Mouse (Mus musculus) heart, adult 9 months (tissue): ENCODE results near the gene Fbxw2.
"Not testable (repeated sequence)": the region's sequence is repeated elsewhere in the genome, so short reads cannot be mapped to it uniquely, and the experiment has no call there.

ENCODE experiments used
- DNase-seq, 2 experiments: peaks; one replicate each; pipeline ENCODE4 v3.0.0; 2022; ENCODE audit warnings: low spot score in 2 of 2

Gene Fbxw2

DNA sequence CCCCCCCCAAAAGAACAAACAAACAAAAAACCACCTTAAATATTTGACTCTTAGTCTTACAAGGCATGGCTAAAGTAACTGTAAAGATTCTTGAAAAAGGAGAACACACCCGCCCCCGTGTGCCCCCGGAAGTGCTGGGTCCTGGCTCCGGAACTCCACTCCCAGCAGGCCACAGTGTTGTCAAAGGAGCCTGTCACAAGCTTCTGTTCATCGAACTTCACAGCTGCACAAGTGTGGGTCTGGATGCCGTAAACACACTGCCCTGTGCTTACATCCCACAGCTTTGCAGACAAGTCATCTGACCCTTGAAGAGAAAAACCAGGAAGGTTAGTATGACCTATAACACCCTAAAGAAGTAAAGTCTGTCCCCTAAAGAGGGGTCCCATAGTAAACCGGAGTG, 13.4 kb downstream of the Fbxw2 start:
- DNase-seq, result no peak

DNA sequence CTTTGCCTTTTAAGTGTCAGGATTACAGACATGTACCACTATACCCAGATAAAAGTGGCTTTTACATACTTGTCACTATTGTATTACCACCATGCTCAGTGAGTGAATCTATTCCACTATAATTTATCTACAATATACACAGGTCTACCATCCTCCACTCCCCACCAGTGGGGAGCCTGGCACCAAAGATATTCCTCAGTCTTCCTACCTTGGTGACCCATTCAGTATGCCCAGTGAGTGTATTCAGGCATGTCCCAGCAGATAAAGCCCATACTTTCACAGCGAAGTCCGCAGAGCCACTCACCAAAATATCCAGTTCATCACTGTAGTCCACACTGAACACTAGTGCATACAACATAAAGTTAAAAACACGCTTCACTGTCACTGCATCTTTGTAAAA, 15.3 kb downstream of the Fbxw2 start:
- DNase-seq, result no peak

GRCm38 (mm10) chr2:34809568-34809967, 16.5 kb downstream of the Fbxw2 start:
- DNase-seq, result no peak

DNA sequence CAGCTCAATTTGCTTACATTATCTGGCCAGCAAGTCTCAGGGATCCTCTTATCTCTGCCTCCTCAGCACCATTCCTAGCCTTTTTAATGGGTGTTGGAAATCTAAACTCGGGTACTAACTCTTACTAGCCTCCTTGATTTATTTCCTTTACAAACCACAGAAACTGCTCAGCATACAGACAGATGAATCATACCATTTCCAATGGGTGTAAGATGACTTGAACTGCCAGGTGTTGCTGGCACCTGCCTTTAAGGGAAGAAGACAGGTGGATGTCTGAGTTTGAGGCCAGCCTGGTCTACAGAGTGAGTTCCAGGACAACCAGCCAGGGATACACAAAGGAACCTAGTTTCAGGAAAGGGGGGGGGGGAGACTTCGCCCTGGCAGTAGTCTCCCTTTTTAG, 18.1 kb downstream of the Fbxw2 start:
- no peak for DNase-seq

GRCm38 (mm10) chr2:34805364-34805950, 20.7 kb downstream of the Fbxw2 start:
- no peak for DNase-seq

GRCm38 (mm10) chr2:34804815-34805214, 21.3 kb downstream of the Fbxw2 start:
- peak in 1 of 2 experiments; percentile 22 for DNase-seq

- DNase-seq, result no peak
These were observed 21.9 kb downstream of the Fbxw2 start for GRCm38 (mm10) chr2:34804172-34804571.

DNA sequence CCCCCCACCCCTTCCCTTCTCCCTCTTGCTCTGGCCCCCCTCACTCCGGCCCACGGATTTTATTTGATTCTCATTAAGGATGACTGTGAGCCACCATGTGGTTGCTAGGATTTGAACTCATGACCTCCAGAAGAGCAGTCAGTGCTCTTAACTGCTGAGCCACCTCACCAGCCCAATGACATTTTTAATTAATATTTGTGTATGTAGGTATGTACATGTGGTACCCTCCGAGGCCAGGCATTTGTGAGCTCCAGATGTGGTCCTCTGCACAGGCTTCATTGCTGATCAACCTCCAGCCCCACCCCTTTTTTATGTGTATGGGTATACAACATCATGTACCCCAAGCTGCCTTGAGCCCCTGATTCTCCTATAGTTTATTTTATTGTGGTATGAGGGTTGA, 22.4 kb downstream of the Fbxw2 start:
- DNase-seq, result no peak

DNA sequence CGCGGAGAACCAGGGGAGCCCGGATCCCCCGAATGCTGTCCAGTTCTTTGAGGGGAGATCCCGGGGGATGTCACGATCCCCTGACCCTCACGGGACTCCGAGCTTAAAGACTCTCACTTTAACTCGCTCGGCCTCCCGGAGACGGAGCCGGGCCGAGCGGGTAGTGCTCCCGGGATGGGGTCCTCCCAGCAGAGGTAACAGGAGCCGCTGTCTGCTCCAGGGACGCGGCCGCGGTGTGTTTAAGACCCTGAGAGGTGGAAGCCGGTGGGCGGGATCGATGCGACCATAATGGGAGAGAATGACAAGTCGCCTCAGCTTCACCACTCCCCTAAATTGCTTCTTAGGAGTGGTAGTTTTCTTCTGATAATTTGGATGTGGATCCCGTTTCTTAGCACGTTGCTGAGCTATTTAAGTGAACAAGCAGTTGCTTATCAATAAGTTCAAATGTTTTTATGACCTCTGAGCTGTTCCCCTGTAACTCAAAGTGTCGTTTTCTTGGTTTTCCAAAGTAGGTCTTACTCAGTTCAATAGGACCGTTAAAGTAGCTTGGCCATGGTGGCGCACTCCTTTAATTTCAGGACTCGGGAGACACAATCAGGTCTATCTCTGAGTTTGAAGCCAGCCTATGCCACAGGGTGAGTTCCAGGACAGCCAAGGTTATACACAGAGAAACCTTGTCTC, 23.4 kb downstream of the Fbxw2 start:
- DNase-seq, result peak in 1 of 2 experiments; percentile 37

GRCm38 (mm10) chr2:34801516-34802482, 24.3 kb downstream of the Fbxw2 start:
- DNase-seq, result peak; percentile 97 to 98

GRCm38 (mm10) chr2:34800371-34800770, 25.7 kb downstream of the Fbxw2 start:
- no peak for DNase-seq

GRCm38 (mm10) chr2:34799357-34800256, 26.5 kb downstream of the Fbxw2 start, which contains the start of gene Rabepk:
Rabepk (minus strand) TSS chr2:34799912.
- peak; percentile 85 to 88 for DNase-seq

DNA sequence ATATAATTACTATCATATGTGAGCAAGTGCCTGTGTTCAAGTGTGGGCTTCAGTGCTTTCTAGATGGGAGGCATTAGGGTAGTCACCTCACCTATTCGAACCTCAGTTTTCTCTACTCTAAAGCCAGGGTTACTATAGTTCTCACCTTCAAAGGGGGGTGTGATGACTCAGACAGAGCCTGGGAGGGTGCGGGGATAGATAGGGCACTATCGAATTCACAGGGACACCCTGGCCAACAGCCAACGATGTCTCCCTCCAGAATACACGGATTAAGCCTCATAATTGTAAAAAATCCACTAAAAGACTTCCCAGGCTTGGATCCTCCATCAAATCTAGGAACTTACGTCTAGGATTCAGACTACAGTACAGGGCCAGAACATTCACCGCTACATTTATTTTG, 30.7 kb downstream of the Fbxw2 start:
- no peak for DNase-seq

- no peak for DNase-seq
These were observed 31.6 kb downstream of the Fbxw2 start for GRCm38 (mm10) chr2:34794511-34794910.

DNA sequence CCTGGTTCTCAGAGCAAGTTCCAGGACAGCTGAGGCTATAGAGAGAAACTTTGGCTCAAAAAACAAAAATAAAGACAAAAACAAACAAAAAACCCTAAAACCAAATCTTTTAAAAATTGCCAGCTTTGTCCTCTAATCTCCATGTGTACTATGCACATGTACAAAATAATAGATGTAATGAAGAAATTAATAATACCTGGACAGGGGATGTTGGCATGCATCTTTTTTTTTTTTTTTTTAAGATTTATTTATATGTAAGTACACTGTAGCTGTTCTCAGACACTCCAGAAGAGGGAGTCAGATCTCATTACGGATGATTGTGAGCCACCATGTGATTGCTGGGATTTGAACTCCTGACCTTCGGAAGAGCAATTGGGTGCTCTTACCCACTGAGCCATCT, 33.6 kb downstream of the Fbxw2 start:
- DNase-seq, result not testable (repeated sequence)

DNA sequence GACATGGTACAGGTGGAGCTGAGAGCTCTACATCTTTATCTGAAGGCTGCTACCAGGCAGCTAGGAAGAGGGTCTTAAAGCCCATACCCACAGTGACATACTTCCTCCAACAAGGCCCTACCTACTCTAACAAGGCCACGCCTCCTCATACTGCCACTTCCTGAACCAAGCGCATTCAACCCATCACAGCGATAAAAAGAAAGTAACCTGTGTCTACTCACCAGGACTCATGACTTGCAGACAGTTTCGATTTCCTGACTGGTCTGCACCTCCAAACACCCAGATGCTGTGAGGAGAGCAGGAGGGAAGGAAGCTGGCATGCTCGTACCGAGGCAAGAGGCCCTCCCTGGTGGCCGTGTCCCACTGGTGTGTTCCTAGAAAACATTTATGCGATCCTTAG, 35.8 kb downstream of the Fbxw2 start:
- no peak for DNase-seq

DNA sequence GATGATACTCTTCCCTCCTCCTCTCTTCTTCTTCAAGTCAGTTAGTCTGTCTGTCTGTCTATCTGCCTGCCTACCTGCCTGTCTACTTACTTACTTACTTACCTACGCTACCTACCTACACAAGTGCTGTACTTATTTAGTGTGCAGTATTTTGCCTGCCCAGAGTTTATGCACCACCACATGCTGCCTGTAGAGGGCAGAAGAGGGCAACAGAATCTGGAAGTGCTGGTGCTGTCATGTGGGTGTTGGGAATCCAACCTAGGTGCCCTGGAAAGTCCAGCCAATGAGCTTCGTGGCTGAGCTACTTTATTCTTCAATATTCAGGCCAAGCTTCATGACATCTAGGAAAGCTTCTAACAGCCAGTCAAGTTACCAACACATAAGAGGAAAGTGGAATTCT, 42.0 kb downstream of the Fbxw2 start:
- peak in 1 of 2 experiments; percentile 31 for DNase-seq

DNA sequence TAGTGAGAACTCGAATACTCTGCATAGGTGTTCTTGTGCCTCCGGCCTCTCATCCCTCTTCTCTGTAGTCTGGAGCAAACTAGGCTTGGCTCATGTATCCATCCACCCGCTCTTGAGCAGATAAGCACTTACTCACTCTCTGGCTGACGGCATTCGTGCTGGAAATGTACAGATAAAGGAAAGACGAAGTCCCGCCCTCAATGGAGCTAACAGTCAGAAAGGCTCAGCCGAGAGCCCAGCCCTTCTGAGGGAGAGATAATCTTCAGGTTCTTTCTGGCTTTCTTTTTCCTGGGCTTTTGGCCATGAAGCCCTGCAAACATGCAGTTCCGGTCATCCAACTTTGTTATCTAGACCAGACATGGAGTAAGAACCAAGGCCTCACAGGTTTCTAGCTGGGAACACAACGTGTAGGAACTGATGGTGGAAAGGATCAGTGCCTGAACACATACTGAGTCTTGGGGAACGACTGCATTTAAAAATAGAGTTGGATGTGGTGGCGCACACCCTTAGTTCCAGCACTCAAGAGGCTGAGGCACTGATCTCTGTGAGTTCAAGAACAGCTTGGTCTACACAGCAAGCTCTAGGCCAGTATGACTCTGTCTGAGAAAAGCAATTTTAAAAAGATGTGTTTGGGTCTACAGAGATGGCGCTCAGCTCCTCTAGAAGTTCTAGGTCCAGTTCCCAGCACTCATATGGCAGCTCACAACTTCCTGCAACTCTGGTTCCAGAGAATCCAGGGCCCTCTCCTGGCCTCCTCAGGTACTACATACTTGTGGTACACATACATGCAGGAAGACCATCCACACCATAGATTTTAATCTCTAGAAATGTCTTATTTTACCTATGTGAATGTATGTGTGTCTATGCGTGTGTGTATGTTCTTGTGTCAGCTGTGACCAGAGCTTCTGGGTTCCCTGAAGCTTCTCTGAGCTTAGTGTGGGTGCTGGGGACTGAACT, 42.8 kb downstream of the Fbxw2 start:
- no peak for DNase-seq

DNA sequence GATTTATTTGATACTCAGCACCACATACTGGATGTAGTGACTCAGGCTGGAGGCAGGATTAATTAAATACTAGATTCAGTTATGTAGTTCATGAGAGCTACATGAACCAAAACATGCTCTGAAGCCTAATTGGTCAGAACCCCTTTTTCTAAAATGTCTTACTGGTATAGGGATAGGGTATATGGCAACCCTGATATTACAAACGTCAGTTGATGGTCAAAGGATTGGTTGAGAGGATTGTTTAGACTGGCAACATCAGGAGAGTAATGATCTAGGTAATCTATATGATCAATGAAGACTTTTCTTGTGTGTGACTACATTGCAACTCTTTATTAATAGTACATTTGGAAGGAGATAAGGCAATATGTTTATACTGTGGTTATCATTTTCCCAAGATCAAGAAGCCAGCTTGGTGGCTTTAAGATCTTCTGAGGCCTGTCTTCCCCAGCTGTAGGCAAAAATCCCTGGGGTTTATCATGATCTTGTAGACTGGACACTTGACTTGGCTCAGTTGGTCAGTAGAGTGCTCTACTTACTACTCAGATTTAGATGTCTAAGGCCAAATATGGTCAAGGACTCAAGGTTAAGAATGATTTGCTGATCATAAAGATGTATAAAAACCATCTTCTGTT, 48.8 kb downstream of the Fbxw2 start:
- DNase-seq, result no peak

DNA sequence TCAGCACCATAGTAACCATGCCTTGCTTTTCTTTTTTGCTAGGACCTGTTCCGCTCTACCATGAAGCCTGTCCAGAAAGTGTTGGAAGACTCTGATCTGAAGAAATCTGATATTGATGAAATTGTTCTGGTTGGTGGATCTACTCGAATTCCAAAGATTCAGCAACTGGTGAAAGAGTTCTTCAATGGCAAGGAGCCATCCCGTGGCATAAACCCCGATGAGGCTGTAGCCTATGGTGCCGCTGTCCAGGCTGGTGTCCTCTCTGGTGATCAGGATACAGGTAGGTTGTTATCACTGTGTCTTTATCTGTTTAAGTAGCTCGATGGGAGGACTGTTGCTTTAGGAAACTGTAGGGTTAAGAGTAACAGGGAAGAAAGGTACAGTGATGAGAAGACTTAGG, 51.6 kb downstream of the Fbxw2 start:
- no peak for DNase-seq
